Mouse (Mus musculus): ENCODE measurements around the gene Zhx3.

Zhx3 gene

GRCm38 (mm10) chr2:160872890-160873382 is at the start of gene Zhx3:
TSS of gene Zhx3 (minus strand) at chr2:160872998.
- whole genome bisulfite sequencing: under 1% methylated on average over 48 of the region's 48 CpGs

GRCm38 (mm10) chr2:160921285-160921684 is 48.5 kb upstream of the Zhx3 start:
- WGBS: 67% methylated on average over 7 of the region's 7 CpGs

- WGBS: 82% methylated on average over 2 of the region's 2 CpGs
Measured at GRCm38 (mm10) chr2:160918930-160919215, 46.1 kb upstream of the Zhx3 start.

- WGBS: 79% methylated on average over 8 of the region's 8 CpGs
Measured at GRCm38 (mm10) chr2:160918154-160918929, 45.5 kb upstream of the Zhx3 start.

GRCm38 (mm10) chr2:160917313-160917712 is 44.5 kb upstream of the Zhx3 start:
- WGBS: 74% methylated on average over 3 of the region's 3 CpGs

- 60% methylated on average over 8 of the region's 8 CpGs for WGBS
Measured at GRCm38 (mm10) chr2:160916714-160917113, 43.9 kb upstream of the Zhx3 start.

- 41% methylated on average over 13 of the region's 13 CpGs for WGBS
Measured at GRCm38 (mm10) chr2:160915821-160916610, 43.2 kb upstream of the Zhx3 start.

GRCm38 (mm10) chr2:160914656-160915055 is 41.9 kb upstream of the Zhx3 start:
- WGBS: 91% methylated on average over 9 of the region's 9 CpGs

- 12% methylated on average over 46 of the region's 46 CpGs for WGBS
Measured at GRCm38 (mm10) chr2:160912231-160912671, 39.5 kb upstream of the Zhx3 start, which contains the start of gene Emilin3. TSS of gene Emilin3 (minus strand) at chr2:160912328.

- 1% methylated on average over 63 of the region's 64 CpGs for WGBS
Measured at GRCm38 (mm10) chr2:160911558-160912201, 38.9 kb upstream of the Zhx3 start.

GRCm38 (mm10) chr2:160910633-160911032 is 37.8 kb upstream of the Zhx3 start:
- WGBS: 88% methylated on average over 5 of the region's 5 CpGs

- 74% methylated on average over 18 of the region's 18 CpGs for WGBS
Measured at GRCm38 (mm10) chr2:160908607-160909006, 35.8 kb upstream of the Zhx3 start.

GRCm38 (mm10) chr2:160906101-160906500 is 33.3 kb upstream of the Zhx3 start:
- WGBS: 85% methylated on average over 5 of the region's 5 CpGs

GRCm38 (mm10) chr2:160905301-160905700 is 32.5 kb upstream of the Zhx3 start:
- WGBS: 97% methylated on average over 12 of the region's 12 CpGs

GRCm38 (mm10) chr2:160901656-160902412 is 29.0 kb upstream of the Zhx3 start:
- WGBS: 75% methylated on average over 7 of the region's 7 CpGs

GRCm38 (mm10) chr2:160891697-160892096 is 18.9 kb upstream of the Zhx3 start:
- 85% methylated on average over 9 of the region's 9 CpGs for WGBS

GRCm38 (mm10) chr2:160891045-160891444 is 18.2 kb upstream of the Zhx3 start:
- 93% methylated on average over 5 of the region's 5 CpGs for WGBS

GRCm38 (mm10) chr2:160887859-160888258 is 15.1 kb upstream of the Zhx3 start:
- 4% methylated on average over 26 of the region's 26 CpGs for WGBS

- 5% methylated on average over 11 of the region's 11 CpGs for WGBS
Measured at GRCm38 (mm10) chr2:160887284-160887683, 14.5 kb upstream of the Zhx3 start.

GRCm38 (mm10) chr2:160886221-160886620 is 13.4 kb upstream of the Zhx3 start:
- WGBS: 94% methylated on average over 3 of the region's 3 CpGs

- WGBS: 67% methylated on average over 2 of the region's 2 CpGs
Measured at GRCm38 (mm10) chr2:160884830-160885229, 12.0 kb upstream of the Zhx3 start.

All from cerebral cortex, adult 2 months (tissue).